15 mouse cellular contexts compared by ENCODE assay signal in genomic region chr3:89622825-89623224, GRCm38 (mm10).
DNase-seq lines count a peak whose midpoint lies in the region; ATAC-seq and TF ChIP-seq lines count a peak whose summit lies in the region.
"Had no signal": no experiment of that assay in that cellular context is flagged by ENCODE, and none has a peak within 500 bp of the region (broad histone marks: within the 10 kb centered on the region; RNA-seq: fewer than 3 reads in every experiment).

No protein-coding gene starts in this region.

- no peaks in the 10 kb centered on the region for H3K27me3 ChIP-seq in embryonic facial prominence, embryonic 10.5 days (replicated peaks; ENCODE audit: low read depth, poor library complexity, severe bottlenecking)
- no peaks in the 10 kb centered on the region for H3K27me3 ChIP-seq in forebrain, embryonic 14.5 days (replicated peaks; ENCODE audit: control insufficient read depth, insufficient read depth, low read length)
- H3K27me3 ChIP-seq in hindbrain, embryonic 16.5 days (replicated peaks; ENCODE audit: control insufficient read depth, insufficient read depth, low read length), result no peaks in the 10 kb centered on the region
- H3K27me3 ChIP-seq in neural tube, embryonic 12.5 days (replicated peaks), result no peaks in the 10 kb centered on the region
- no peaks in the 10 kb centered on the region for H3K27me3 ChIP-seq in intestine, postnatal 0 days (replicated peaks; ENCODE audit: control insufficient read depth, insufficient read depth, low read length)
- H3K27me3 ChIP-seq: limb, embryonic 13.5 days had no signal

- WGBS in embryonic facial prominence, embryonic 10.5 days, result 13% methylated on average over 6 of the region's 6 CpGs
- WGBS in forebrain, embryonic 14.5 days, result 2% methylated on average over 6 of the region's 6 CpGs
- WGBS in hindbrain, embryonic 16.5 days, result 5% methylated on average over 6 of the region's 6 CpGs
- WGBS in neural tube, embryonic 12.5 days, result 4% methylated on average over 6 of the region's 6 CpGs
- 45% methylated on average over 6 of the region's 6 CpGs for WGBS in intestine, postnatal 0 days
- WGBS in lung, adult 2 months, result 44% methylated on average over 6 of the region's 6 CpGs

- no peak overlapping the region for H3K4me2 ChIP-seq in forebrain, embryonic 14.5 days (ENCODE audit: low read length)
- no peak overlapping the region for H3K4me2 ChIP-seq in hindbrain, embryonic 16.5 days (ENCODE audit: low read length)
- H3K4me2 ChIP-seq in neural tube, embryonic 12.5 days (replicated peaks), result no peak overlapping the region
- no peak overlapping the region for H3K4me2 ChIP-seq in intestine, postnatal 0 days (replicated peaks; ENCODE audit: low read depth)
- H3K4me2 ChIP-seq: limb, embryonic 13.5 days had no signal

- TF ChIP-seq POLR2A in lung, adult 2 months (IDR thresholded peaks at IDR 0.05; ENCODE audit: borderline replicate concordance, extremely low read depth, low read depth, low read length), result no peak

- no peaks in the 10 kb centered on the region for H3K9me3 ChIP-seq in embryonic facial prominence, embryonic 10.5 days
- H3K9me3 ChIP-seq in forebrain, embryonic 14.5 days (replicated peaks; ENCODE audit: control insufficient read depth, low read length), result no peaks in the 10 kb centered on the region
- no peaks in the 10 kb centered on the region for H3K9me3 ChIP-seq in hindbrain, embryonic 16.5 days (ENCODE audit: control insufficient read depth, low read length)
- H3K9me3 ChIP-seq in neural tube, embryonic 12.5 days, result no peaks in the 10 kb centered on the region
- no peaks in the 10 kb centered on the region for H3K9me3 ChIP-seq in intestine, postnatal 0 days (ENCODE audit: control insufficient read depth)
- H3K9me3 ChIP-seq: limb, embryonic 13.5 days had no signal

- no peak for TF ChIP-seq CTCF in intestine, postnatal 0 days (IDR thresholded peaks at IDR 0.05; ENCODE audit: low read depth)
- TF ChIP-seq CTCF in lung, adult 2 months (IDR thresholded peaks at IDR 0.05; ENCODE audit: insufficient read depth, low read length), result no peak

- H3K4me3 ChIP-seq in embryonic facial prominence, embryonic 10.5 days, result no peak overlapping the region
- no peak overlapping the region for H3K4me3 ChIP-seq in forebrain, embryonic 14.5 days (ENCODE audit: low read depth, low read length)
- H3K4me3 ChIP-seq in hindbrain, embryonic 16.5 days (ENCODE audit: low read length), result no peak overlapping the region
- no peak overlapping the region for H3K4me3 ChIP-seq in neural tube, embryonic 12.5 days
- no peak overlapping the region for H3K4me3 ChIP-seq in intestine, postnatal 0 days (ENCODE audit: low read depth, low read length)
- no peak overlapping the region for H3K4me3 ChIP-seq in lung, adult 2 months (replicated peaks; ENCODE audit: extremely low read depth, low read depth, low read length)
- H3K4me3 ChIP-seq: erythroblast, embryonic 14.5 days; limb, embryonic 13.5 days had no signal

- peak overlapping the region; percentile 30; the same call in 1 of the 2 replicates for H3K27ac ChIP-seq in embryonic facial prominence, embryonic 10.5 days (replicated peaks)
- peak overlapping the region; percentile 49; the same call in 1 of the 2 replicates for H3K27ac ChIP-seq in forebrain, embryonic 14.5 days (ENCODE audit: low read depth, low read length)
- H3K27ac ChIP-seq in hindbrain, embryonic 16.5 days (ENCODE audit: low read depth, low read length), result peak overlapping the region; percentile 71
- H3K27ac ChIP-seq in neural tube, embryonic 12.5 days, result no peak overlapping the region
- H3K27ac ChIP-seq in intestine, postnatal 0 days (ENCODE audit: low read depth, low read length), result no peak overlapping the region
- H3K27ac ChIP-seq: limb, embryonic 13.5 days; macrophage had no signal

- H3K9ac ChIP-seq in forebrain, embryonic 14.5 days (ENCODE audit: low read length), result no peak overlapping the region
- no peak overlapping the region for H3K9ac ChIP-seq in hindbrain, embryonic 16.5 days (ENCODE audit: low read depth, low read length)
- no peak overlapping the region for H3K9ac ChIP-seq in neural tube, embryonic 12.5 days
- no peak overlapping the region for H3K9ac ChIP-seq in intestine, postnatal 0 days (ENCODE audit: low read depth, low read length)
- H3K9ac ChIP-seq: limb, embryonic 13.5 days had no signal

- no peaks in the 10 kb centered on the region for H3K36me3 ChIP-seq in embryonic facial prominence, embryonic 10.5 days (replicated peaks)
- no peaks in the 10 kb centered on the region for H3K36me3 ChIP-seq in forebrain, embryonic 14.5 days (ENCODE audit: control insufficient read depth, insufficient read depth, low read length)
- no peaks in the 10 kb centered on the region for H3K36me3 ChIP-seq in hindbrain, embryonic 16.5 days (ENCODE audit: control insufficient read depth, insufficient read depth, low read length)
- H3K36me3 ChIP-seq in neural tube, embryonic 12.5 days, result no peaks in the 10 kb centered on the region
- H3K36me3 ChIP-seq in intestine, postnatal 0 days (ENCODE audit: control insufficient read depth, insufficient read depth), result no peaks in the 10 kb centered on the region
- H3K36me3 ChIP-seq: limb, embryonic 13.5 days had no signal

- ATAC-seq in forebrain, embryonic 14.5 days, result peak; percentile 56; the same call in 1 of the 2 replicates
- peak; percentile 82 for ATAC-seq in hindbrain, embryonic 16.5 days
- ATAC-seq in neural tube, embryonic 12.5 days (ENCODE audit: low FRiP score, low read depth), result peak; percentile 68
- no peak for ATAC-seq in intestine, postnatal 0 days

- H3K4me1 ChIP-seq in embryonic facial prominence, embryonic 10.5 days, result peaks cover 41% of the 10 kb centered on the region
- peaks cover 36% of the 10 kb centered on the region for H3K4me1 ChIP-seq in forebrain, embryonic 14.5 days (ENCODE audit: control insufficient read depth, insufficient read depth, low read length)
- H3K4me1 ChIP-seq in hindbrain, embryonic 16.5 days (ENCODE audit: control insufficient read depth, insufficient read depth, low read depth, low read length), result peaks cover 28% of the 10 kb centered on the region
- peaks cover 26% of the 10 kb centered on the region for H3K4me1 ChIP-seq in neural tube, embryonic 12.5 days
- no peaks in the 10 kb centered on the region for H3K4me1 ChIP-seq in intestine, postnatal 0 days (replicated peaks; ENCODE audit: control insufficient read depth, insufficient read depth, low read length)
- H3K4me1 ChIP-seq in lung, adult 2 months (ENCODE audit: control insufficient read depth, insufficient read depth, low read length), result no peaks in the 10 kb centered on the region

- DNase-seq in embryonic facial prominence, embryonic 10.5 days (ENCODE audit: low spot score), result no peak
- peak; percentile 68 for DNase-seq in forebrain, embryonic 14.5 days (ENCODE audit: low spot score)
- no peak for DNase-seq in lung, adult 2 months
- DNase-seq in adrenal gland, adult 18-20 months (ENCODE audit: low spot score in 2 of 2), result no peak
- DNase-seq: adrenal gland, postnatal 36 days; heart, adult 18-20 months; heart, postnatal 10 days; kidney, adult 2 months; spleen, adult 18-20 months had no signal

Comparison
In these comparisons a context has a peak if more than half of its experiments do, and no peak if none do; other contexts are left out.
1. H3K27ac ChIP-seq: peak in embryonic facial prominence, embryonic 10.5 days (single experiment), forebrain, embryonic 14.5 days (single experiment) and hindbrain, embryonic 16.5 days (single experiment); none in neural tube, embryonic 12.5 days (single experiment) and intestine, postnatal 0 days (single experiment).